Mouse (Mus musculus) bone marrow macrophage, adult 2 months (primary cell): ENCODE data around the gene Tekt1. TPM values are rescaled to one million over a fixed set of nuclear protein-coding genes. Genes with fewer than 3 reads are reported as not detected.

Experiments used
- H3K27ac ChIP-seq: 2 replicates; pipeline ENCODE4 v1.5.1; 2012; ENCODE audit warnings: low read depth, low read length; ENCODE audit not compliant: insufficient read depth
- H3K4me1 ChIP-seq: 2 replicates; pipeline ENCODE4 v1.6.1; 2012; ENCODE audit warnings: low read length; ENCODE audit not compliant: control insufficient read depth, insufficient read depth
- H3K4me3 ChIP-seq: 2 replicates; pipeline ENCODE4 v1.5.1; 2012; ENCODE audit warnings: mild to moderate bottlenecking, low read length, moderate library complexity; ENCODE audit not compliant: insufficient read depth
- CTCF ChIP-seq: IDR thresholded peaks from 2 replicates; pipeline ENCODE4 v1.5.1; 2012; ENCODE audit warnings: low read depth, mild to moderate bottlenecking, low read length, moderate library complexity
- POLR2A ChIP-seq: IDR thresholded peaks from 2 replicates; pipeline ENCODE4 v1.6.1; 2012; ENCODE audit warnings: mild to moderate bottlenecking, low read depth, low read length, borderline replicate concordance
- polyA plus RNA-seq: library from polyadenylated mRNA; stranded (reverse); fragments of >200 nt; gene quantifications from 2 replicates; pipeline ENCODE4 v1.2.4, GENCODE M21; 2012; ENCODE audit not compliant: missing spikeins, insufficient read depth, insufficient read length

The Tekt1 gene
- polyA plus RNA-seq, 1 experiment: not detected

DNA sequence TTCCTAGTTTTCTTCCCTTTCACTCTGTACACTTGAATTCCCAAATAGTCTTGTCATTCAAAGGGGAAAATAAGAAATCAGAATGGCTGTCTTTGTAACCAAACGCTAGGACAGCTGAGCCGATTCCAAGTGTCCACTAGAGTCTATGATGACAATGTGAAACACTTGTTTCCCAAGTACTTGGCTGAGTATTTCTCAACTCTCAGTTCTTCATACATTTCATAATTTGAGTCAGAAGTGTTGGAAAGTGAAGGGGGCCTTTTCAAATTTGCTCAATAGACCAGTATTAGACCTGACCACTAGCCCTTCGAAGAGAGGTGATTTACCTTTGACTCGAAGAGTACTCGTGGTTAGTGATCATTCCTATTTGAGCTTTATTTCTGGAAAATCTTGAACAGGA lies 2.3 kb upstream of the Tekt1 start:
- no peak for TF ChIP-seq CTCF
- no peak for TF ChIP-seq POLR2A
- Histone ChIP-seq H3K27ac (no peak overlapping the region), H3K4me1 (no peaks in the 10 kb centered on the region), H3K4me3 (no peak overlapping the region)

DNA sequence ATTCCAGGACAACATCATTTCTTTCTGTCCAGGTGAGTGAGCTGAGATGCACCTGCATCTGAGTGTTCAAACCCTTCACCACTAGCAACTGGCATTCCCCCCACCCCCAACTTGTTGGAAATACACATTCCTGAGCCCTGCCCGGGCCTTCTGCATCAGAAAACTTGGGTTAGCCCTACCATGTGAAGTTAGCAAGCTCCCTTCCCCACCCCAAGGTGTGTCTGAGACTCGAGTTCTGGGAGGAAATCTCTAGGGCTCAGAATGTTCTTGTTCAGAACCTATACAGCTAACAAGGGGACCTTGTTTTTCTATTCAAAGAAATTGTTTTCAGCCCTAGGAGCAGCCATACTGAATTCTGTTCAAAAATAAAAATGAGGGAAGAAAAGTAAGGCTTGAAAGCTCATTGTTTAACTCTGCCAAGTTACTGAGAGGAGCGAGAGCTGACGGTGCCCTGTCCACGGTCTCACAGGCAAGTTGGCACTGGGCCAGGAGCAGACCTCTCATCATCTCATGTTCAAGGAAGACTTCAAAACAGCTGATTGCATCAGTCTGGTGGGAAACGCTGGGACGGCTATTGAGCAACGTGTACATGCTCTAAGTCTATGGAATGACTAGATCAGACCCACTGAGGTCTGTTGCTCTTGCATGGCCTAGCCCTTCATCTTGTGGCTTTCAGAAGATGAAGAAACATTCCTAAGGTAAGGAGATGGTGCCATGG lies 1.4 kb upstream of the Tekt1 start:
- TF ChIP-seq CTCF (no peak), POLR2A (no peak)
- H3K4me1 ChIP-seq: no peaks in the 10 kb centered on the region
- H3K27ac ChIP-seq: no peak overlapping the region
- no peak overlapping the region for H3K4me3 ChIP-seq

DNA sequence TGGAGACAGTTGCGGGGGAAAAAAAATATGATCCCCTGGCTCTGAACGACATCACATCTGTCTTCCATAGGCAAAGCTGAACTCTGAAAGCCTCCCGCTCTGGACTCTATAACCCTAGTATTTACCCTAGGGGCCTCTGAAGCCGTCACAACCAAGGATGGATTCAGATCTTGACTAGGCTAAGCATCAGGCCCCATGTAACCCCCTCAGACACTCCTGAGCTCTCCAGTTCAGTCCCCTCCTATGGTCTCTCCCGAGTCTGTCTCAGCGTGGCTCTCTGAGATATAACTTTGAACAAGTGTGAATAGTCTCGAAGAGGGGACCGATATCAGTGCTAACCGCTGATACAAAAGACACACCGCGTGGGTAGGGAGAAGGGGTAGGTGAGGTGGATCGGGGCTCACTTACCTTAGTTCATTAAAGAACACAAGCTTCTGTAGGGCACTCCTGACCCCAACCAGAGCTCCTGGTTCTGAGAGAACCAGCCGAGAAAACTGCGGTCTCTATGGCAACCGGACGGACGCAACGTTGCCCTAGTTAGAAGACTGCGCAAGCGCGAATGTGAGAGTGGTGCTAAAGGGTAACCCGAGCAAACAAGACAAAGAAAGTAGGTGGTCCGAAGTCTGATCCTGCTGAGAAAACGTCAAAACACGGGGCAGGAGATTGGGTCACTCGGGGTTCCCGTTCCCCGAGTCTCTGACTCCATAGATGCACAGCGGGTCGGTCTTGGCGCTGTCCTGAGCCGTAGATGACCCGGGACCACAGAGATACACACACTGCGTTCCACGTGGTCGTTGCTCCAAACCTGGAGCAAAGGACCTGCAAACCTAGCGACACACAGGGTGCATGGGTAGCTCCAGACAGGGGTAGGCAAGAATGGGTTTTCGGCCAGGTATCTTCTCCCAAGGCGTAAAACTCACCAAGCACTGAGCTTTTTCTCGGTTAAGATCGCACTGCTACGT lies 576 bp downstream of the Tekt1 start:
- Histone ChIP-seq H3K4me3 (peak overlapping the region; percentile 26), H3K4me1 (no peaks in the 10 kb centered on the region), H3K27ac (no peak overlapping the region)
- TF ChIP-seq CTCF (no peak), POLR2A (no peak)

DNA sequence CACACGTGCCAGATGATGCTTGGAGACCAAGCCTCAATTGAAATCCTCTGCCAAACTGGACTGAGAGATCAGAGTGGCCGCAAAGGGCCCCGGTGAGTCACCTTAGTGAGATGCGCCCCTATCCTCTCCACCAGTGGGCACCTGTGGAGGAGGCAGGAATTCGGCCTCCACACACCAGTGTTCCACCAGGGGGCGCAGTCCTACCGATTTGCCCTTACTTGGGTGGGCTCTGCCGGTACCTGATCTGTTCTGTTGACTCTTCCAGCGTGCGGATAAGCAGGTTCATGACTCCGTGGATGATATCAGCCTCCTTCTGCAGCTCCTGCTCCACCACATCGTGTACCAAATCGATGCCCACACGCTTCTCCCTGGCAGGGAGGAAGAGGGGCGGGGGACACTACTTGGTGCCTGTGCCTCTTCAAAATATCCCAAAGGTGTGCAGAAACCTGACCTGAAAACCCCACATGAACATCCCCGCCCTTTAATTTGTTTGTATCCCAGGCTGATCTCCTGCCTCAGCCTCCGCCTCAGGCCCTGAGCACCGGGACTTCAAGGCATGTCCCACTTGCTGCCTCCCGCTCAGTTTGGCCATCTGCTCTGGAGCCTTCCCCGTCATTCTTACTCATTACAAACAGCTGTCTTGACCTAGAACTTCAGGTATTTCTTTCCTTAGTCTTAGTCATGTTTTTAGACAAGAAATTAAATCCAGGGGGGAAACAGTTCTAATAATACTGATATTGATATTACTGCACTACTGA lies 7.1 kb downstream of the Tekt1 start:
- Histone ChIP-seq H3K4me3 (no peak overlapping the region), H3K27ac (no peak overlapping the region), H3K4me1 (no peaks in the 10 kb centered on the region)
- peak; percentile 77 for TF ChIP-seq CTCF
- no peak for TF ChIP-seq POLR2A

DNA sequence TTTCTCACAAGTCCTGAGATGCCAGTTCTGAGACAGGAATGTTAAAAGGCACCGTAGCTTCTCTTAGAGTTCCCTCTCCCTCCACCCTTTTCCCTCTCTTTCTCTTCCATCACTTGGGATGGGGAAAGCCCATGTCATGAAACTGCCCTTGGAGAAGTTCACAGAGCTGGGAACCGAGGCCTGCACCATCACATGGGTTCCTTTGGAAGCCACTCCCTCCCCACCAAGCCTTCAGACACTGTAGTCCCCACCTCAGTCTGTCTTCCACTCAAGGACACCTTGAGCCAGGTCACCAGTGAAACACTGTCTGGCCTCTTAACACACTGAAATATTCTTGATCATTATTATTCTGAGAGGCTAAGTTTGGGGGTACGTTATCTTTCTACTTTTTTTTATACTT lies 9.1 kb downstream of the Tekt1 start:
- TF ChIP-seq CTCF (no peak), POLR2A (no peak)
- no peaks in the 10 kb centered on the region for H3K4me1 ChIP-seq
- no peak overlapping the region for H3K27ac ChIP-seq
- H3K4me3 ChIP-seq: no peak overlapping the region

DNA sequence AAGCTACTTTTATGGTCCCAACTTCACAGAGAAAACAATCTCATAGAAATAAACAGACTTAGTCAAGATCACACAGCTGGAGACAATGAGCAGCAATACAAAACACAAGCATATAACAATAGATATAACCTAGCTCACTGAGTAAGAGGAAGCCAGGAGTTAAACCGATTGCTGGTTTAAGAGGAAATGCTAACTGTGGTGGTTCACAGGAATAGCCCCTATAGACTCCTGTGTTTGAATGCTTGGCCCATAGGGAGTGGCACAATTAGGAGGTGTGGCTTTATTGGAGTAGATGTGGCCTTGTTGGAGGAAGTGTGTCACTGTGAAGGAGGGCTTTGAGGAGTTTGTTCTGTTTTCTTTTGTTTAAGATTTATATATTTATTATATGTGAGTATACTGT lies 10.0 kb downstream of the Tekt1 start:
- no peak overlapping the region for H3K4me3 ChIP-seq
- TF ChIP-seq CTCF (no peak), POLR2A (no peak)
- H3K4me1 ChIP-seq: no peaks in the 10 kb centered on the region
- no peak overlapping the region for H3K27ac ChIP-seq

DNA sequence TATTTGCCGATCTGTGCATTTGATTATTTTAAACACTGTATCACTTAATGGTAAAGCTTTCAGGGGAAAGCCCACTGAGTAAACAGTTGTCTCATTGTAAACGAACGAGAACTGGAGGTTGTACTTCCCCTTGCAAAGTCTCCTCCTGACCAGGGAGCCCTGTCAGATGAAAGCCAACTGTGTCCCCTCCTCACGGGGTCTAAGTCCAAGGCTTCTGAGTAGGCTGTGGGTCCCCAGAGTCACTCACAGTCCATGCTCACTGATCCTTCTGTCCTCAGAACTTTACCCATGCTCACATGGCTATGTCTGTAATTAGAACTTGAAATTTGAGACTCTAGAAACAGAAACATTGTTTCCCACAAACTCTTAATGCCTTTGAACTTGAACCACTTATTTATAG lies 12.6 kb downstream of the Tekt1 start:
- no peak for TF ChIP-seq POLR2A
- no peak overlapping the region for H3K4me3 ChIP-seq
- H3K27ac ChIP-seq: no peak overlapping the region
- H3K4me1 ChIP-seq: no peaks in the 10 kb centered on the region

DNA sequence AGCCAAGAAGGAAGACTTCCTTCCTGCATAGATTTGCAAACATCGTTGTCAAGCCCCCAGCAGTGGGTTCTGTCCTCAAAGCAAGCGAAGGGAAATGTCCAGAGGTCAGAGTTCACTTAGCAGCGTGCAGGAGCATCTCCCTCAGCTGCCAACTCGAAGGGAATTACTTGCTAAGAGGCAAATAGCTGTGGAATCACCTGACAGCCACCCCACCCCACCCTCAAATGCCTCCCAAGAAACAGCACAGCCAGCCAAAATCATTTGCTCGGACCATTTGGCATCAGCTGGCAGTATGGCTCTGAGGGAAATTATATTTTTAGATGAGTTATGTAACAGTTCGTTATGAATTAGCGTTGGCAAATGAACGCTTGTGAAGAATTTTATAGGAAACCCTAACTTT lies 13.2 kb downstream of the Tekt1 start:
- no peak overlapping the region for H3K27ac ChIP-seq
- H3K4me1 ChIP-seq: no peaks in the 10 kb centered on the region
- no peak overlapping the region for H3K4me3 ChIP-seq
- TF ChIP-seq CTCF: no peak
- no peak for TF ChIP-seq POLR2A

DNA sequence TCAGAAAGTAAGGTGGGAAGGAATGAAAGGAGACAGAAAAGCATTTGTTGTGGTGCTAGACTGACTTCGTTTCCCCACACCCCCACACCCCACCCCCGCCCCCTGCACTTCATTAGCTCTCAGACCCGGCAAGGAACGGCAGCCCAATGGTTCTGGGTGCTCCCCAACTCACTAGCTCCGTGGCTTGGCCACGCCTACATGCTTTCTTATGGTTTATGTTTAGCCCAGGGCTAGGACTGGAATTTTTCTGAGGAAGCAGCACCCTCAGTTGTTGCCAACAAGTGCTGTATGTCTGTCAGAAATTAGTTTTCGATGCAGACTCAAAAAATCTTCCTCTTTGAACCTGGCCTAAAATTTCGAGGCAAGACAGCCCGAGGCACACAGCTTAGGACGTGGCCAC lies 13.7 kb downstream of the Tekt1 start:
- H3K4me1 ChIP-seq: no peaks in the 10 kb centered on the region
- no peak overlapping the region for H3K27ac ChIP-seq
- no peak for TF ChIP-seq CTCF
- TF ChIP-seq POLR2A: no peak
- H3K4me3 ChIP-seq: no peak overlapping the region

DNA sequence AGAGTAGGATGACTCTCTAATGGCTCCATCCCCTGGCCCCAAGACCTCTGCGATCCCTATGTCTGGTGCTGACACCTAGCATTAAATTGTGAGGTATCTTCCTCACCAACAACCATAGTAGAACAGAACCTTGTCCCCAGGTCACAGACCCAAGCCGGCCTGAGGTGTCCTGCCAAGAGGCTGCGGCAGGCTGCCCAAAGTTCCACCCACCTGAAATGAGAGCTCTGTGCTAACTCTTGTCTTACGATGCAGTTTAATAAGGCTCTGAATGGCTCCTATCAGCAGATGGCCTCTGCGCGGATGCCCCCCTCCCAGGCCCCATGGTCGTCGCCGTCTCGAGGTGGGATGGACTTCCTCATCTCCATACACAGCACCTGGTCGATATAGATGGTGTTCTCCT lies 17.8 kb downstream of the Tekt1 start:
- TF ChIP-seq POLR2A (no peak), CTCF (no peak)
- no peak overlapping the region for H3K27ac ChIP-seq
- H3K4me1 ChIP-seq: no peaks in the 10 kb centered on the region
- H3K4me3 ChIP-seq: no peak overlapping the region
